Mouse (Mus musculus): Measurements from ENCODE around the gene Rtbdn. TPM values are rescaled to one million over a fixed set of nuclear protein-coding genes. Genes with fewer than 3 reads are reported as not detected.

Rtbdn gene
- polyA plus RNA-seq, 1 experiment: not detected

DNA sequence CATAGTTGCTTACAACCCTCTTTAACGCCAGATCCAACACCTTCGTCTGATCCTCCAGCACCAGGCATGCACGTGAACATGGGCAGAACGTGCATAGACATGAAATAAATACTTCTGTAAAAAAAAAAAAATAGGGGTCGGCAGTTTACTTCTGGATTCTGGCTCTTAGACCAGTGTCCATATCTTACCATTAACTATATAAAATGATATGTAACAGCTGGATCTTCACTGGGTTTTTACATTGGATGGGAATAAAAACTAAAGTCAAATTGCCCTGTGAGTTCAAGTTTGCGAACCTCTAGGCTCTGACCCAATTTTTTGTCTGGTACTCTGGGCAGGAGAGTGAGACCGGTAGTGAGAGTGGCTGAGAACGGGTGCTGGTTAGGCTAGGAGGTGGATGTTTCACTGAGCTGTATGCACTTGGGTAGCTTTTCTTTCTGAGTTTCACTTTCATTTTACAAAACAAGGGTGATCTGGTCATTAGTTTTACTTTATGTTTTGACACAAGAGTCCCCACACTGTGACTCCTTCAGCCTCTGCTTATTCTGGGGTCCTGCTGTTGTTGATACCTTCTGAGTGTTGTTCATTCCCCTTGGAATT, 27.9 kb downstream of the Rtbdn start:
- H3K27me3 ChIP-seq (ENCODE audit: control insufficient read depth, insufficient read depth, low read length, poor library complexity, severe bottlenecking): no peaks in the 10 kb centered on the region
- H3K27ac ChIP-seq (ENCODE audit: insufficient read depth, low read length): peak overlapping the region; percentile 53
- H3K4me1 ChIP-seq (ENCODE audit: control insufficient read depth, insufficient read depth, low read length): no peaks in the 10 kb centered on the region
- no peaks in the 10 kb centered on the region for H3K9me3 ChIP-seq (replicated peaks; ENCODE audit: control insufficient read depth, insufficient read depth, low read length, poor library complexity, severe bottlenecking)
- H3K9ac ChIP-seq (ENCODE audit: low read depth, poor library complexity, severe bottlenecking): no peak overlapping the region
- H3K4me3 ChIP-seq (ENCODE audit: low read depth, low read length): no peak overlapping the region
- TF ChIP-seq EP300 (IDR thresholded peaks at IDR 0.05; ENCODE audit: insufficient read depth, low read depth, low read length) (no peak), POLR2A (IDR thresholded peaks at IDR 0.05; ENCODE audit: insufficient read depth, low read length) (no peak), CTCF (IDR thresholded peaks at IDR 0.05; ENCODE audit: low read depth, low read length) (no peak)
- H3K36me3 ChIP-seq (ENCODE audit: control insufficient read depth, insufficient read depth, low read length, poor library complexity, severe bottlenecking): peaks cover 24% of the 10 kb centered on the region

DNA sequence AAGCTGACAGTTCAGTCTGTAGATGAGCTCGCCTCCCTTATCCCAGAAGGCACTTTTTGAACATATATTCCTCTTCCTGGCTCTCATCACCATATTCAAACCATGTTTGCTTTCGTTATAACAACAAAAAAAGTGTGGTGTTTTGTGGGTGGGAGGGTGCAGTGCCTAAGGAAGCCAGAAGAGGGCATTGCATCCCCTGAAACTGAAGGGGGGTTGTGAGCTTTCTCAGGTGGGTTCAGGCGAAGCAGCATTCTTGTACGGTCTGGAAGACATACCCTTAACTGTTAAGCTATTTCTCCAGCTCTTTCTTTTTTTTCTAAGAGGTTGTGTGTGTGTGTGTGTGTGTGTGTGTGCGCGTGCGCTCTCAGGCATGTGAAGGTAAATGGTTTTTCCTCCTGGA, 28.6 kb downstream of the Rtbdn start:
- peak overlapping the region; percentile 90 for H3K27ac ChIP-seq (ENCODE audit: insufficient read depth, low read length)
- H3K36me3 ChIP-seq (ENCODE audit: control insufficient read depth, insufficient read depth, low read length, poor library complexity, severe bottlenecking): peaks cover 24% of the 10 kb centered on the region
- peak overlapping the region; percentile 66 for H3K4me3 ChIP-seq (ENCODE audit: low read depth, low read length)
- peak overlapping the region; percentile 94 for H3K9ac ChIP-seq (ENCODE audit: low read depth, poor library complexity, severe bottlenecking)
- no peaks in the 10 kb centered on the region for H3K27me3 ChIP-seq (ENCODE audit: control insufficient read depth, insufficient read depth, low read length, poor library complexity, severe bottlenecking)
- no peaks in the 10 kb centered on the region for H3K9me3 ChIP-seq (replicated peaks; ENCODE audit: control insufficient read depth, insufficient read depth, low read length, poor library complexity, severe bottlenecking)
- no peaks in the 10 kb centered on the region for H3K4me1 ChIP-seq (ENCODE audit: control insufficient read depth, insufficient read depth, low read length)
- no peak for TF ChIP-seq POLR2A (IDR thresholded peaks at IDR 0.05; ENCODE audit: insufficient read depth, low read length)
- 0 out of 2 replicates have a peak, but pooled peaks have one; percentile 36 for TF ChIP-seq EP300 (IDR thresholded peaks at IDR 0.05; ENCODE audit: insufficient read depth, low read depth, low read length)
- peak; percentile 87 for TF ChIP-seq CTCF (IDR thresholded peaks at IDR 0.05; ENCODE audit: low read depth, low read length)

DNA sequence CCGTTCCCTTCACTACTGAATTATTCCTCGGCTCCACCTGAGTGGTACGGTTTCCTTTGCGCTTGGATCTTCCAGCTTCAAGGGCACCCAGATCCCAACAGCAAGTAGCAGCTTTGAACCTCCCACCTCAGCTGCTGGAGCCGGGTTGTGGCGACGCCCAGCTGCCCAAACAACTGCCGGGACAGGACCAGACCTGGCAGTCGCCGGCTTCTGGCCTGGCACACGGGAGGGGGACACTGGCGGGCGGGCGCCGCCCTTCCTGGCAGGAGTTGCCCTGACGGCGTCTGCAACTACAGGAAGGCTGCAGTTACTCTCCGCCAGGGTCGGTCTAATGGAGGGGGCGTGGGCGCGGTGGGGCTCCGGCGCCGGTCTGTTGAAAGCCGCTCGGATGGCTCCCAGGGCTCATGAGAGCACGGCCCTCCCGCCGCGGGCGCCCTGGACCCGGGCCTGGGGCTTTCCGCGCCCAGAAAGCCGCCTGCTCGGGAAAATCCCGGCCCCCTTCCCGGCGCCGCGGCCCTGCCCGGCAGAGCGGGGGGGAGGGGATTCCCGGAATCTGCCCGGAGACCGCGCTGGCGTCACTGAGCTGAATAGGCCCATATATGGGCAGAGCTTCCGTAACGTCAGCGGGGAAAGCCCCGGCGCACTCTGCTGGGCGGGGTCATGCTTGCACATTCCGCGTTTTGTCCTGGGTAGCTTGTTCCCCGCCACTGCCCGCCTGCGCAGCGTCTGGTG, 29.4 kb downstream of the Rtbdn start:
- H3K9ac ChIP-seq (ENCODE audit: low read depth, poor library complexity, severe bottlenecking): peak overlapping the region; percentile 94
- H3K4me3 ChIP-seq (ENCODE audit: low read depth, low read length): peak overlapping the region; percentile 90
- H3K27ac ChIP-seq (ENCODE audit: insufficient read depth, low read length): peak overlapping the region; percentile 90
- TF ChIP-seq EP300 (IDR thresholded peaks at IDR 0.05; ENCODE audit: insufficient read depth, low read depth, low read length) (peak; percentile 74), POLR2A (IDR thresholded peaks at IDR 0.05; ENCODE audit: insufficient read depth, low read length) (no peak)
- peaks cover 2% of the 10 kb centered on the region for H3K4me1 ChIP-seq (ENCODE audit: control insufficient read depth, insufficient read depth, low read length)
- H3K27me3 ChIP-seq (ENCODE audit: control insufficient read depth, insufficient read depth, low read length, poor library complexity, severe bottlenecking): no peaks in the 10 kb centered on the region
- H3K36me3 ChIP-seq (ENCODE audit: control insufficient read depth, insufficient read depth, low read length, poor library complexity, severe bottlenecking): peaks cover 17% of the 10 kb centered on the region
- no peaks in the 10 kb centered on the region for H3K9me3 ChIP-seq (replicated peaks; ENCODE audit: control insufficient read depth, insufficient read depth, low read length, poor library complexity, severe bottlenecking)

- peaks cover 2% of the 10 kb centered on the region for H3K4me1 ChIP-seq (ENCODE audit: control insufficient read depth, insufficient read depth, low read length)
- H3K9ac ChIP-seq (ENCODE audit: low read depth, poor library complexity, severe bottlenecking): peak overlapping the region; percentile 94
- no peaks in the 10 kb centered on the region for H3K27me3 ChIP-seq (ENCODE audit: control insufficient read depth, insufficient read depth, low read length, poor library complexity, severe bottlenecking)
- H3K9me3 ChIP-seq (replicated peaks; ENCODE audit: control insufficient read depth, insufficient read depth, low read length, poor library complexity, severe bottlenecking): no peaks in the 10 kb centered on the region
- peak overlapping the region; percentile 90 for H3K4me3 ChIP-seq (ENCODE audit: low read depth, low read length)
- peak overlapping the region; percentile 64 for H3K27ac ChIP-seq (ENCODE audit: insufficient read depth, low read length)
- peaks cover 10% of the 10 kb centered on the region for H3K36me3 ChIP-seq (ENCODE audit: control insufficient read depth, insufficient read depth, low read length, poor library complexity, severe bottlenecking)
- no peak for TF ChIP-seq CTCF (IDR thresholded peaks at IDR 0.05; ENCODE audit: low read depth, low read length)
- no peak for TF ChIP-seq EP300 (IDR thresholded peaks at IDR 0.05; ENCODE audit: insufficient read depth, low read depth, low read length)
- TF ChIP-seq POLR2A (IDR thresholded peaks at IDR 0.05; ENCODE audit: insufficient read depth, low read length): peak; percentile 80
Observed at GRCm38 (mm10) chr8:84976763-84977434, 30.1 kb downstream of the Rtbdn start.

GRCm38 (mm10) chr8:84977435-84978247, 30.9 kb downstream of the Rtbdn start:
- no peaks in the 10 kb centered on the region for H3K27me3 ChIP-seq (ENCODE audit: control insufficient read depth, insufficient read depth, low read length, poor library complexity, severe bottlenecking)
- peak overlapping the region; percentile 90 for H3K4me3 ChIP-seq (ENCODE audit: low read depth, low read length)
- peaks cover 2% of the 10 kb centered on the region for H3K4me1 ChIP-seq (ENCODE audit: control insufficient read depth, insufficient read depth, low read length)
- H3K27ac ChIP-seq (ENCODE audit: insufficient read depth, low read length): peak overlapping the region; percentile 64; the same call in 1 of the 2 replicates
- H3K36me3 ChIP-seq (ENCODE audit: control insufficient read depth, insufficient read depth, low read length, poor library complexity, severe bottlenecking): peaks cover 8% of the 10 kb centered on the region; the same call in 1 of the 2 replicates
- peak overlapping the region; percentile 94 for H3K9ac ChIP-seq (ENCODE audit: low read depth, poor library complexity, severe bottlenecking)
- no peaks in the 10 kb centered on the region for H3K9me3 ChIP-seq (replicated peaks; ENCODE audit: control insufficient read depth, insufficient read depth, low read length, poor library complexity, severe bottlenecking)
- TF ChIP-seq CTCF (IDR thresholded peaks at IDR 0.05; ENCODE audit: low read depth, low read length): no peak
- TF ChIP-seq POLR2A (IDR thresholded peaks at IDR 0.05; ENCODE audit: insufficient read depth, low read length): no peak
- TF ChIP-seq EP300 (IDR thresholded peaks at IDR 0.05; ENCODE audit: insufficient read depth, low read depth, low read length): peak; percentile 50; the same call in 1 of the 2 replicates

All from ES-Bruce4 (cell line).